Mouse (Mus musculus) kidney, postnatal 14 days (tissue): ENCODE results near the gene Aipl1.

Experiments used
- DNase-seq: peaks from one replicate; pipeline ENCODE4 v3.0.0; 2022; ENCODE audit warnings: mixed read lengths

Gene Aipl1

GRCm38 (mm10) chr11:72050168-72050894, 13.0 kb upstream of the Aipl1 start:
- no peak for DNase-seq

- no peak for DNase-seq
Observed at GRCm38 (mm10) chr11:72049171-72049759, 12.0 kb upstream of the Aipl1 start.

GRCm38 (mm10) chr11:72048730-72049129, 11.4 kb upstream of the Aipl1 start:
- no peak for DNase-seq

- no peak for DNase-seq
Observed at GRCm38 (mm10) chr11:72044231-72044630, 6.9 kb upstream of the Aipl1 start.

- no peak for DNase-seq
Observed at GRCm38 (mm10) chr11:72042631-72043030, 5.3 kb upstream of the Aipl1 start.

GRCm38 (mm10) chr11:72041768-72042607, 4.7 kb upstream of the Aipl1 start, which contains the start of gene Pimreg:
Pimreg (plus strand) TSS chr11:72042032.
- peak; percentile 89 for DNase-seq

GRCm38 (mm10) chr11:72041290-72041767, 4.0 kb upstream of the Aipl1 start:
- no peak for DNase-seq

- DNase-seq: no peak
Observed at GRCm38 (mm10) chr11:72039599-72040386, 2.5 kb upstream of the Aipl1 start.

GRCm38 (mm10) chr11:72037996-72038395, 687 bp upstream of the Aipl1 start:
- peak; percentile 70 for DNase-seq

GRCm38 (mm10) chr11:72032589-72032988, 4.7 kb downstream of the Aipl1 start:
- no peak for DNase-seq

- no peak for DNase-seq
Observed at GRCm38 (mm10) chr11:72032091-72032490, 5.2 kb downstream of the Aipl1 start.

- DNase-seq: no peak
Observed at GRCm38 (mm10) chr11:72031353-72031752, 6.0 kb downstream of the Aipl1 start.

- DNase-seq: peak; percentile 53
Observed at GRCm38 (mm10) chr11:72029143-72029542, 8.2 kb downstream of the Aipl1 start.

GRCm38 (mm10) chr11:72027836-72028235, 9.5 kb downstream of the Aipl1 start:
- DNase-seq: no peak

- DNase-seq: no peak
Observed at GRCm38 (mm10) chr11:72026516-72026915, 10.8 kb downstream of the Aipl1 start.

GRCm38 (mm10) chr11:72025843-72026242, 11.5 kb downstream of the Aipl1 start:
- DNase-seq: no peak

GRCm38 (mm10) chr11:72024193-72024781, 13.0 kb downstream of the Aipl1 start:
- DNase-seq: peak; percentile 74

GRCm38 (mm10) chr11:72023581-72023980, 13.7 kb downstream of the Aipl1 start:
- peak; percentile 16 for DNase-seq

GRCm38 (mm10) chr11:72022827-72023226, 14.5 kb downstream of the Aipl1 start:
- no peak for DNase-seq

- DNase-seq: no peak
Observed at GRCm38 (mm10) chr11:72021015-72021414, 16.3 kb downstream of the Aipl1 start.

- DNase-seq: no peak
Observed at GRCm38 (mm10) chr11:72017253-72017601, 20.1 kb downstream of the Aipl1 start.
